Mouse (Mus musculus) hindbrain, embryonic 15.5 days (tissue): Measurements from ENCODE around the gene Pik3cg. TPM values are rescaled to one million over a fixed set of nuclear protein-coding genes. Genes with fewer than 3 reads are reported as not detected.

Experiments used
- ATAC-seq: fragments of 200-750 bp; cut with Nextera tagmentation; 2 replicates; pipeline ENCODE4 v1.8.0; 2017; ENCODE audit warnings: low read depth, moderate number of reproducible peaks, moderate TSS enrichment; ENCODE audit not compliant: low FRiP score
- H3K27ac ChIP-seq: fragments of 300-500 bp; sonication (generic); replicated peaks from 2 replicates; pipeline ENCODE4 v1.5.1; 2015; ENCODE audit warnings: mild to moderate bottlenecking, inconsistent platforms
- H3K27me3 ChIP-seq: fragments of 300-500 bp; sonication (generic); 2 replicates; pipeline ENCODE4 v1.6.1; 2015; ENCODE audit warnings: control low read depth, inconsistent platforms
- H3K36me3 ChIP-seq: fragments of 300-500 bp; sonication (generic); 2 replicates; pipeline ENCODE4 v1.6.1; 2015; ENCODE audit warnings: control low read depth, inconsistent platforms
- H3K4me1 ChIP-seq: fragments of 300-500 bp; sonication (generic); replicated peaks from 2 replicates; pipeline ENCODE4 v1.6.1; 2015; ENCODE audit warnings: control low read depth, inconsistent platforms
- H3K4me2 ChIP-seq: fragments of 300-500 bp; sonication (generic); 2 replicates; pipeline ENCODE4 v1.6.1; 2015; ENCODE audit warnings: moderate library complexity, mild to moderate bottlenecking, inconsistent platforms
- H3K4me3 ChIP-seq: fragments of 300-500 bp; sonication (generic); 2 replicates; pipeline ENCODE4 v1.5.1; 2015; ENCODE audit warnings: mild to moderate bottlenecking, inconsistent platforms
- H3K9ac ChIP-seq: fragments of 300-500 bp; sonication (generic); 2 replicates; pipeline ENCODE4 v1.6.1; 2015; ENCODE audit warnings: inconsistent platforms
- H3K9me3 ChIP-seq: fragments of 300-500 bp; sonication (generic); 2 replicates; pipeline ENCODE4 v1.6.1; 2016; ENCODE audit warnings: control low read depth, inconsistent platforms
- WGBS: fragments of 180-500 bp; shearing (Covaris S2); methylation state at CpG from one replicate; pipeline ENCODE4 v1.1.7; 2015; 5-methylcytosine and 5-hydroxymethylcytosine counted together
- polyA plus RNA-seq: library from polyadenylated mRNA; unstranded; fragments of >200 nt; fragmentation: Nextera tagmentation; extraction: Ambion mirVana; gene quantifications from 2 replicates; pipeline ENCODE4 v1.2.1, GENCODE M21; 2015

Pik3cg gene
- polyA plus RNA-seq, 1 experiment from 2014 or later, result 1.2 TPM

GRCm38 (mm10) chr12:32138362-32138761 lies 70.1 kb downstream of the Pik3cg start:
- H3K4me1 ChIP-seq, result 0 out of 2 replicates have a peak, but pooled peaks cover 4% of the 10 kb centered on the region
- no peak overlapping the region for H3K27ac ChIP-seq
- H3K27me3 ChIP-seq, result no peaks in the 10 kb centered on the region
- no peaks in the 10 kb centered on the region for H3K36me3 ChIP-seq
- no peak overlapping the region for H3K4me3 ChIP-seq
- WGBS, result 75% methylated on average over 9 of the region's 9 CpGs
- no peak overlapping the region for H3K9ac ChIP-seq
- no peaks in the 10 kb centered on the region for H3K9me3 ChIP-seq
- ATAC-seq, result no peak
- H3K4me2 ChIP-seq, result no peak overlapping the region

- H3K4me2 ChIP-seq, result no peak overlapping the region
- no peaks in the 10 kb centered on the region for H3K27me3 ChIP-seq
- ATAC-seq, result no peak
- H3K36me3 ChIP-seq, result no peaks in the 10 kb centered on the region
- H3K4me3 ChIP-seq, result no peak overlapping the region
- WGBS, result 78% methylated on average over 2 of the region's 2 CpGs
- no peak overlapping the region for H3K9ac ChIP-seq
- H3K4me1 ChIP-seq, result peaks cover 12% of the 10 kb centered on the region
- no peak overlapping the region for H3K27ac ChIP-seq
- H3K9me3 ChIP-seq, result no peaks in the 10 kb centered on the region
Measured at GRCm38 (mm10) chr12:32137542-32137941, 70.9 kb downstream of the Pik3cg start.

DNA sequence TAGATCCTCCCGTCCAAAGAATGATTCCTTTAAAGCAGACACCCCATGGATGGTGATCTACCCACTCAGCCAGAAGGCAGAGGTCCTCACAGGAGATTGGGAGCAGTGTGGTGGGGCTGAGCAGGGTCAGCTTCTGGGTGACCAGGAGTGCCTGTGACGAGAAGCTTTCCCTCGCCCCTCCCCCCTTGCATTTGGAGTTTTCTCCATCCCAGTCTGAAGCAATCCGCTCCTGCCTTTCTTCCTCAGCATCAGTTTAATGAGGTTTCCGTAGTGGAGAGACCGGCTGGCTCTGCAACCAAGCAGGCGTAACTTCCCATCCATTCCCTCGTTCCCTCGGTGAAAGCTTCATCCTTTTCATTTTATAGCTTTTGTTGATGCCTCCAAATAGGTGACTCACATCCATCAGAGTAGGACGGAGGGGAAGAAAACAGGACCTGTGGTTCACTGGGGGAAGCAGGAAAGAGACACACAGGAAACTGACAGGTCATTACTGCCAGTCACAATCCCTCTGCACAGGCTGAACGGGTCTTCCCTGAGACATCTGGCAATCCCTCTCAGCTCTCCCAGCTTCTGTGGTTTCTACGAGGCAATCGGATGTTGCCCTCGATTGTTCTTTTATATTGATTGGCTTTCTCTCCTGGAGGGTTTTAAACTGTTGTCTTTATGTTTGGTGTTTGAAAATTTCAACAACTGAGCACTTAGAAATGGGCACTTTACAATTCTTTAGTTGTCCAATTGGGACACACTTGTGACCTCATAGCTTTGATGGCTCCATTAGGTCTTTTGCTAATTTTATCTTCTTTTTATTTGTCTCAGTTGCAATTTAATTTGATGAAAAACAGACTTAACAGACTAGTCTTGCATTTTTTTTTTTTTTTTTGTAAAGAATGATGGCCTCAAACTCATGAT lies 80.6 kb downstream of the Pik3cg start:
- Histone ChIP-seq H3K27me3 (no peaks in the 10 kb centered on the region), H3K4me2 (peak overlapping the region; percentile 43), H3K9me3 (no peaks in the 10 kb centered on the region), H3K9ac (no peak overlapping the region), H3K4me3 (0 out of 2 replicates have a peak overlapping the region, but pooled peaks have one; percentile 6), H3K4me1 (peaks cover 17% of the 10 kb centered on the region), H3K27ac (peak overlapping the region; percentile 40), H3K36me3 (no peaks in the 10 kb centered on the region)
- ATAC-seq, result peak; percentile 63; the same call in 1 of the 2 replicates
- WGBS, result 29% methylated on average over 14 of the region's 14 CpGs

- H3K4me3 ChIP-seq, result no peak overlapping the region
- no peak for ATAC-seq
- no peaks in the 10 kb centered on the region for H3K27me3 ChIP-seq
- H3K4me1 ChIP-seq, result peaks cover 10% of the 10 kb centered on the region
- H3K27ac ChIP-seq, result no peak overlapping the region; the same call in 1 of the 2 replicates
- H3K9me3 ChIP-seq, result no peaks in the 10 kb centered on the region
- no peak overlapping the region for H3K9ac ChIP-seq
- H3K4me2 ChIP-seq, result no peak overlapping the region
- WGBS, result 71% methylated on average over 2 of the region's 2 CpGs
- H3K36me3 ChIP-seq, result no peaks in the 10 kb centered on the region
Measured at GRCm38 (mm10) chr12:32127158-32127557, 81.3 kb downstream of the Pik3cg start.

DNA sequence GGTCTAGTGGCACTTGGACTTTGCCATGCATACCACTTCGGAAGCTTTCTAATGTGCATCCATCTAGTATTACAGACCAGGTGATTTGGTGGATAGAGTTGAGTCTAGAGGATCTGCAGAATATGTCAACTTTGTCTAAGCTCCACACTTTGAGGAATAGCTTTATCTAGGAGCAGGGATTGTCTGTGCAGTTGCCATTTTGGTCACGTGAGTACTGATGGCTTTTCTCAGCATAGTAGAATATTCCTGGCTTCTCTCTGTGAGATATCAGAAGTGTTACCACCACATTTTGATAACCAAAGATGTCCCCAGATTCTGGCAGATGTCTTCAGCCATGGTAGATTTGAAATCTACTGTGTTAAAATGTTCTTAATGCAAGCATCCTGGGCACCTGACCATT lies 84.0 kb downstream of the Pik3cg start:
- no peak for ATAC-seq
- H3K4me3 ChIP-seq, result no peak overlapping the region
- H3K9ac ChIP-seq, result no peak overlapping the region
- peaks cover 6% of the 10 kb centered on the region for H3K4me1 ChIP-seq
- no peak overlapping the region for H3K4me2 ChIP-seq
- WGBS, result 91% methylated on average over 2 of the region's 2 CpGs
- no peaks in the 10 kb centered on the region for H3K36me3 ChIP-seq
- no peaks in the 10 kb centered on the region for H3K27me3 ChIP-seq
- H3K27ac ChIP-seq, result no peak overlapping the region
- no peaks in the 10 kb centered on the region for H3K9me3 ChIP-seq

GRCm38 (mm10) chr12:32124030-32124429 lies 84.4 kb downstream of the Pik3cg start:
- Histone ChIP-seq H3K36me3 (no peaks in the 10 kb centered on the region), H3K4me3 (no peak overlapping the region), H3K27me3 (no peaks in the 10 kb centered on the region), H3K4me2 (no peak overlapping the region), H3K9ac (no peak overlapping the region), H3K4me1 (peaks cover 6% of the 10 kb centered on the region), H3K27ac (no peak overlapping the region), H3K9me3 (no peaks in the 10 kb centered on the region)
- ATAC-seq, result no peak
- WGBS, result 80% methylated on average over 8 of the region's 8 CpGs

GRCm38 (mm10) chr12:32123559-32123958 lies 84.9 kb downstream of the Pik3cg start:
- Histone ChIP-seq H3K36me3 (no peaks in the 10 kb centered on the region), H3K27me3 (no peaks in the 10 kb centered on the region), H3K4me1 (peaks cover 6% of the 10 kb centered on the region), H3K9me3 (no peaks in the 10 kb centered on the region), H3K9ac (no peak overlapping the region), H3K27ac (no peak overlapping the region), H3K4me3 (no peak overlapping the region), H3K4me2 (no peak overlapping the region)
- ATAC-seq, result no peak
- WGBS, result 89% methylated on average over 5 of the region's 5 CpGs

Other genes starting within 250 kb of the Pik3cg start
- 129 and 138 TPM in 2 replicates for gene Prkar2b, start 147.4 kb downstream of the Pik3cg start, polyA plus RNA-seq
- 4.5 TPM in 2 replicates for gene Ccdc71l, start 170.0 kb upstream of the Pik3cg start, polyA plus RNA-seq